Comparison of ENCODE assay signal across 11 mouse cellular contexts in genomic region chr3:129640211-129641000, GRCm38 (mm10).
DNase-seq lines count a peak whose midpoint lies in the region; ATAC-seq and TF ChIP-seq lines count a peak whose summit lies in the region.
"Had no signal": no experiment of that assay in that cellular context is flagged by ENCODE, and none has a peak within 500 bp of the region (broad histone marks: within the 10 kb centered on the region; RNA-seq: fewer than 3 reads in every experiment).

No protein-coding gene starts in this region.

- H3K4me2 ChIP-seq in forebrain, embryonic 15.5 days (replicated peaks) = no peak overlapping the region
- H3K4me2 ChIP-seq in neural tube, embryonic 15.5 days = no peak overlapping the region
- H3K4me2 ChIP-seq: heart, embryonic 11.5 days had no signal

- peak overlapping the region; percentile 68; the same call in 1 of the 2 replicates for H3K27ac ChIP-seq in left cerebral cortex, adult 2 months
- H3K27ac ChIP-seq in forebrain, embryonic 15.5 days (replicated peaks) = no peak overlapping the region
- H3K27ac ChIP-seq in neural tube, embryonic 15.5 days (replicated peaks) = peak overlapping the region; percentile 67

- WGBS in forebrain, embryonic 15.5 days = 37% methylated on average over 10 of the region's 10 CpGs
- 56% methylated on average over 10 of the region's 10 CpGs for WGBS in neural tube, embryonic 15.5 days

- TF ChIP-seq CTCF in left cerebral cortex, adult 2 months (IDR thresholded peaks at IDR 0.05) = no peak

- no peak overlapping the region for H3K9ac ChIP-seq in forebrain, embryonic 15.5 days (replicated peaks)
- no peak overlapping the region for H3K9ac ChIP-seq in neural tube, embryonic 15.5 days (replicated peaks)

- intact Hi-C loops in left cerebral cortex, adult 2 months (cut with DNase I) = loop anchor here (5.0 kb wide), 1 partner anchor 48 kb away; no protein-coding TSS in a partner anchor
- intact Hi-C loops in left cerebral cortex, postnatal 4 days (cut with DNase I) = no loop called here
- intact Hi-C loops in left cerebral cortex, postnatal 25 days (cut with DNase I) = loop anchor here (5.0 kb wide), 1 partner anchor 48 kb away; no protein-coding TSS in a partner anchor

- peak in 1 of 2 experiments; percentile 27 for DNase-seq in left cerebral cortex, adult 2 months (ENCODE audit: extremely low spot score in 1 of 2, low spot score in 2 of 2)
- DNase-seq in left cerebral cortex, postnatal 4 days = no peak
- peak; percentile 33 to 77 for DNase-seq in left cerebral cortex, postnatal 25 days (ENCODE audit: low spot score in 2 of 2)
- no peak for DNase-seq in spleen, postnatal 4 days (ENCODE audit: low spot score in 2 of 2)
- DNase-seq in T-cell, adult 2 months (ENCODE audit: low spot score) = no peak
- DNase-seq in heart, adult 8-10 months (ENCODE audit: low spot score) = no peak
- DNase-seq: adrenal gland, postnatal 25 days; lung, postnatal 14 days had no signal

- H3K36me3 ChIP-seq in forebrain, embryonic 15.5 days = no peaks in the 10 kb centered on the region
- H3K36me3 ChIP-seq in neural tube, embryonic 15.5 days = 0 out of 2 replicates have a peak, but pooled peaks cover 2% of the 10 kb centered on the region

- ATAC-seq in forebrain, embryonic 15.5 days (replicated peaks) = peak; percentile 86
- peak; percentile 81 for ATAC-seq in neural tube, embryonic 15.5 days (ENCODE audit: low FRiP score)

- peaks cover 7% of the 10 kb centered on the region for H3K4me1 ChIP-seq in forebrain, embryonic 15.5 days
- peaks cover 5% of the 10 kb centered on the region for H3K4me1 ChIP-seq in neural tube, embryonic 15.5 days

- H3K9me3 ChIP-seq in forebrain, embryonic 15.5 days = no peaks in the 10 kb centered on the region
- no peaks in the 10 kb centered on the region for H3K9me3 ChIP-seq in neural tube, embryonic 15.5 days (replicated peaks)

- H3K4me3 ChIP-seq in left cerebral cortex, adult 2 months = no peak overlapping the region
- H3K4me3 ChIP-seq in forebrain, embryonic 15.5 days = no peak overlapping the region
- H3K4me3 ChIP-seq in neural tube, embryonic 15.5 days (replicated peaks) = no peak overlapping the region

- no peaks in the 10 kb centered on the region for H3K27me3 ChIP-seq in forebrain, embryonic 15.5 days
- H3K27me3 ChIP-seq in neural tube, embryonic 15.5 days (replicated peaks) = no peaks in the 10 kb centered on the region

Comparison
In these comparisons a context has a peak if more than half of its experiments do, and no peak if none do; other contexts are left out.
1. DNase-seq: peak in left cerebral cortex, postnatal 25 days (2 of 2); none in left cerebral cortex, postnatal 4 days (single experiment), spleen, postnatal 4 days (0 of 2), T-cell, adult 2 months (single experiment) and heart, adult 8-10 months (single experiment).